ENCODE assay signal across 28 mouse cellular contexts in the genomic region with DNA sequence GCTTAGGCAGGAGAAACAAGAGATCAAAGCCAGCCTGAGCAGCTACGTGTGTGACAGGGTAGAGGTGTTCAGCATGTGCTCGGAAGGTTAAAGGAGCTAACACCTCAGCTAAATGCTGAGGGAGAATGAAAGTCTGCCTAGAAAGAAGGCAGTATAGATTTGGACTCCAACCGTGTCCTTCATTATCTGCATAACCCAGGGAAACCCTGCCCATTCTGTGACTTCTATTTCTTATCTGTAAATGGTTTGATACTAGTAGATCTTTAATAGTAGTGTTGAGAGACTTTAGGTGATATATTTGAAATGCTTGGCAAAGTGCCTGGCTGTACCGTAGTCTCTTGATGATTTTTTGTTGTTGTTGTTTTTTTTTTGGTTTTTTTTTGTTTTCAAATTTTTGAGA. TPM values are rescaled to one million over a fixed set of nuclear protein-coding genes. Genes with fewer than 3 reads are reported as not detected.
DNase-seq lines count a peak whose midpoint lies in the region; ATAC-seq and TF ChIP-seq lines count a peak whose summit lies in the region.
"Had no signal": no experiment of that assay in that cellular context is flagged by ENCODE, and none has a peak within 500 bp of the region (broad histone marks: within the 10 kb centered on the region; RNA-seq: fewer than 3 reads in every experiment).

No protein-coding gene starts in this region.

- H3K27ac ChIP-seq in heart, embryonic 11.5 days (ENCODE audit: low read depth, low read length) = peak overlapping the region; percentile 35; the same call in 1 of the 2 replicates
- H3K27ac ChIP-seq in heart, embryonic 16.5 days (ENCODE audit: low read length) = peak overlapping the region; percentile 48
- no peak overlapping the region for H3K27ac ChIP-seq in liver, embryonic 14.5 days
- H3K27ac ChIP-seq in liver, postnatal 0 days (ENCODE audit: low read depth) = no peak overlapping the region
- H3K27ac ChIP-seq: embryonic facial prominence, embryonic 10.5 days; embryonic facial prominence, embryonic 15.5 days; forebrain, embryonic 12.5 days; limb, embryonic 10.5 days; limb, embryonic 15.5 days; lung, embryonic 15.5 days; midbrain, embryonic 12.5 days; neural tube, embryonic 13.5 days had no signal

- no peaks in the 10 kb centered on the region for H3K27me3 ChIP-seq in heart, embryonic 11.5 days (ENCODE audit: control insufficient read depth, insufficient read depth, low read length)
- H3K27me3 ChIP-seq in heart, embryonic 16.5 days (ENCODE audit: control insufficient read depth, insufficient read depth, low read length) = no peaks in the 10 kb centered on the region
- no peaks in the 10 kb centered on the region for H3K27me3 ChIP-seq in liver, embryonic 14.5 days (ENCODE audit: control insufficient read depth, insufficient read depth, low read length)
- no peaks in the 10 kb centered on the region for H3K27me3 ChIP-seq in liver, postnatal 0 days (ENCODE audit: insufficient read depth, low read length)
- H3K27me3 ChIP-seq: embryonic facial prominence, embryonic 15.5 days; forebrain, embryonic 12.5 days; limb, embryonic 15.5 days; lung, embryonic 15.5 days; midbrain, embryonic 12.5 days; neural tube, embryonic 13.5 days had no signal

- intact Hi-C loops in heart, postnatal 10 days (cut with DNase I) = no loop called here
- intact Hi-C loops in heart, postnatal 36 days (cut with DNase I) = no loop called here

- ATAC-seq in heart, embryonic 11.5 days (replicated peaks; ENCODE audit: insufficient number of reproducible peaks, low FRiP score, low TSS enrichment) = no peak
- no peak for ATAC-seq in heart, embryonic 16.5 days (replicated peaks; ENCODE audit: extremely low read depth, insufficient read depth, low FRiP score)
- ATAC-seq in liver, embryonic 14.5 days (ENCODE audit: insufficient read depth) = peak; percentile 47; the same call in 1 of the 2 replicates
- no peak for ATAC-seq in liver, postnatal 0 days
- peak; percentile 85 for ATAC-seq in megakaryocyte-erythroid progenitor cell, adult 5-6 weeks (replicated peaks; ENCODE audit: low FRiP score, low TSS enrichment, poor library complexity, severe bottlenecking)
- ATAC-seq in activated CD4-positive, CD25-positive, alpha-beta regulatory T cell, adult 4 months = no peak
- ATAC-seq: forebrain, postnatal 0 days; hindbrain, embryonic 16.5 days had no signal

- no peak for DNase-seq in heart, postnatal 10 days
- DNase-seq in heart, postnatal 36 days = no peak
- DNase-seq in liver, embryonic 14.5 days (ENCODE audit: low read depth in 3 of 3, low spot score in 3 of 3) = peak in 2 of 3 experiments; percentile 25 to 30
- no peak for DNase-seq in liver, postnatal 0 days
- DNase-seq: adrenal gland, postnatal 25 days; cerebellum, adult 2 months; cerebellum, postnatal 14 days; forebrain, postnatal 0 days; gastrocnemius, postnatal 10 days; kidney, adult 8-10 months; kidney, postnatal 14 days; layer of hippocampus, adult 9-11 months; right cerebral cortex, postnatal 4 days; thymus, adult 2 months; thymus, postnatal 36 days had no signal

- 69% methylated on average over 4 of the region's 4 CpGs for WGBS in heart, embryonic 11.5 days (ENCODE audit: insufficient replicate concordance)
- 59% methylated on average over 4 of the region's 4 CpGs for WGBS in heart, embryonic 16.5 days
- WGBS in liver, embryonic 14.5 days (ENCODE audit: insufficient replicate concordance) = 31% methylated on average over 4 of the region's 4 CpGs
- 69% methylated on average over 4 of the region's 4 CpGs for WGBS in liver, postnatal 0 days (ENCODE audit: insufficient replicate concordance)

- peaks cover 8% of the 10 kb centered on the region; the same call in 1 of the 2 replicates for H3K4me1 ChIP-seq in heart, embryonic 11.5 days (ENCODE audit: control insufficient read depth, insufficient read depth, low read length)
- H3K4me1 ChIP-seq in heart, embryonic 16.5 days (ENCODE audit: control insufficient read depth, insufficient read depth, low read length) = peaks cover 45% of the 10 kb centered on the region
- H3K4me1 ChIP-seq in liver, embryonic 14.5 days (replicated peaks; ENCODE audit: control insufficient read depth in 2 of 2, insufficient read depth in 2 of 2, low read length in 1 of 2) = peaks cover 10% of the 10 kb centered on the region in 2 experiments
- H3K4me1 ChIP-seq in liver, postnatal 0 days (ENCODE audit: insufficient read depth) = no peaks in the 10 kb centered on the region; the same call in 1 of the 2 replicates
- H3K4me1 ChIP-seq: embryonic facial prominence, embryonic 10.5 days; embryonic facial prominence, embryonic 15.5 days; forebrain, embryonic 12.5 days; limb, embryonic 10.5 days; limb, embryonic 15.5 days; midbrain, embryonic 12.5 days; neural tube, embryonic 13.5 days had no signal

- no peak overlapping the region for H3K4me3 ChIP-seq in heart, embryonic 11.5 days (ENCODE audit: low read depth, low read length)
- no peak overlapping the region for H3K4me3 ChIP-seq in heart, embryonic 16.5 days (ENCODE audit: low read length)
- no peak overlapping the region for H3K4me3 ChIP-seq in liver, embryonic 14.5 days (ENCODE audit: insufficient read depth in 1 of 2, low read depth in 2 of 2, low read length in 2 of 2)
- H3K4me3 ChIP-seq in liver, postnatal 0 days (ENCODE audit: low read depth, low read length) = no peak overlapping the region
- H3K4me3 ChIP-seq: embryonic facial prominence, embryonic 10.5 days; embryonic facial prominence, embryonic 15.5 days; forebrain, embryonic 12.5 days; limb, embryonic 10.5 days; limb, embryonic 15.5 days; lung, embryonic 15.5 days; midbrain, embryonic 12.5 days; neural tube, embryonic 13.5 days had no signal

- no peaks in the 10 kb centered on the region for H3K9me3 ChIP-seq in heart, embryonic 11.5 days (replicated peaks; ENCODE audit: control insufficient read depth, low read length)
- H3K9me3 ChIP-seq in heart, embryonic 16.5 days (replicated peaks; ENCODE audit: control insufficient read depth, low read length) = no peaks in the 10 kb centered on the region
- no peaks in the 10 kb centered on the region for H3K9me3 ChIP-seq in liver, embryonic 14.5 days (ENCODE audit: control insufficient read depth, low read length)
- H3K9me3 ChIP-seq in liver, postnatal 0 days (ENCODE audit: low read length) = no peaks in the 10 kb centered on the region
- H3K9me3 ChIP-seq: embryonic facial prominence, embryonic 10.5 days; embryonic facial prominence, embryonic 15.5 days; forebrain, embryonic 12.5 days; limb, embryonic 10.5 days; limb, embryonic 15.5 days; lung, embryonic 15.5 days; midbrain, embryonic 12.5 days; neural tube, embryonic 13.5 days had no signal

- H3K9ac ChIP-seq in heart, embryonic 11.5 days (ENCODE audit: low read depth, low read length) = no peak overlapping the region
- no peak overlapping the region for H3K9ac ChIP-seq in heart, embryonic 16.5 days (ENCODE audit: low read length)
- H3K9ac ChIP-seq in liver, embryonic 14.5 days (replicated peaks) = peak overlapping the region; percentile 18
- H3K9ac ChIP-seq in liver, postnatal 0 days (replicated peaks) = no peak overlapping the region
- H3K9ac ChIP-seq: embryonic facial prominence, embryonic 15.5 days; forebrain, embryonic 12.5 days; forebrain, postnatal 0 days; limb, embryonic 15.5 days; lung, embryonic 15.5 days; midbrain, embryonic 12.5 days; neural tube, embryonic 13.5 days had no signal

- TF ChIP-seq CTCF in liver, embryonic 14.5 days (IDR thresholded peaks at IDR 0.05; ENCODE audit: low read depth) = no peak
- no peak for TF ChIP-seq CTCF in liver, postnatal 0 days (IDR thresholded peaks at IDR 0.05; ENCODE audit: low read depth)

- peaks cover 57% of the 10 kb centered on the region for H3K36me3 ChIP-seq in heart, embryonic 11.5 days (ENCODE audit: control insufficient read depth, insufficient read depth, low read length)
- H3K36me3 ChIP-seq in heart, embryonic 16.5 days (ENCODE audit: control insufficient read depth, insufficient read depth) = peaks cover 81% of the 10 kb centered on the region
- H3K36me3 ChIP-seq in liver, embryonic 14.5 days (replicated peaks; ENCODE audit: control insufficient read depth, insufficient read depth, low read depth) = peaks cover 91% of the 10 kb centered on the region
- H3K36me3 ChIP-seq in liver, postnatal 0 days (replicated peaks; ENCODE audit: insufficient read depth, low read length) = peaks cover 95% of the 10 kb centered on the region

- no peak for TF ChIP-seq EP300 in liver, embryonic 14.5 days (IDR thresholded peaks at IDR 0.05; ENCODE audit: low read depth)
- no peak for TF ChIP-seq EP300 in liver, postnatal 0 days (IDR thresholded peaks at IDR 0.05; ENCODE audit: low read depth)

- no peak overlapping the region for H3K4me2 ChIP-seq in heart, embryonic 11.5 days
- no peak overlapping the region for H3K4me2 ChIP-seq in heart, embryonic 16.5 days (ENCODE audit: low read depth, low read length)
- peak overlapping the region; percentile 32 for H3K4me2 ChIP-seq in liver, embryonic 14.5 days (ENCODE audit: low read depth)
- no peak overlapping the region for H3K4me2 ChIP-seq in liver, postnatal 0 days (ENCODE audit: low read depth, low read length)
- H3K4me2 ChIP-seq: embryonic facial prominence, embryonic 15.5 days; forebrain, embryonic 12.5 days; limb, embryonic 15.5 days; lung, embryonic 15.5 days; midbrain, embryonic 12.5 days; neural tube, embryonic 13.5 days had no signal

RNA-seq across cellular contexts. Expression of gene Osbp, which starts 9.9 kb away (rescaled TPM):
- 8.6 and 11.8 TPM in 2 replicates for polyA plus RNA-seq in heart, embryonic 11.5 days (2014; fragmentation: Nextera tagmentation; extraction: Ambion mirVana)
- total RNA-seq in heart, postnatal 10 days (2021) = 10 to 100 TPM; 74.0 to 83.6 TPM
- 4.4 TPM in 2 replicates for polyA plus RNA-seq in heart, embryonic 16.5 days (2015; fragmentation: Nextera tagmentation; extraction: Ambion mirVana)
- 100 to 1,000 TPM; 102 to 106 TPM for total RNA-seq in heart, postnatal 36 days (2021)
- 8.2 and 11.7 TPM in 2 replicates for polyA plus RNA-seq in liver, embryonic 14.5 days (2012; rRNA removed)
- polyA plus RNA-seq in liver, embryonic 14.5 days (2014; fragmentation: Nextera tagmentation; extraction: Ambion mirVana) = 3.9 and 5.0 TPM in 2 replicates
- polyA plus RNA-seq in liver, postnatal 0 days (2015; fragmentation: Nextera tagmentation; extraction: Ambion mirVana) = 2.6 and 2.7 TPM in 2 replicates
- total RNA-seq in megakaryocyte-erythroid progenitor cell, adult 5-6 weeks (2014; fragmentation: Nextera tagmentation) = 39.5 and 39.9 TPM in 2 replicates
- total RNA-seq in megakaryocyte-erythroid progenitor cell, adult 5-6 weeks (2017) = 28.8 and 29.0 TPM in 2 replicates
- 1 to 10 TPM; 6.7 to 7.3 TPM for polyA plus RNA-seq in activated CD4-positive, CD25-positive, alpha-beta regulatory T cell, adult 4 months (2017; shearing (Covaris generic))

Comparison
In these comparisons a context has a peak if more than half of its experiments do, and no peak if none do; other contexts are left out.
1. ATAC-seq: peak in liver, embryonic 14.5 days (single experiment) and megakaryocyte-erythroid progenitor cell, adult 5-6 weeks (single experiment); none in heart, embryonic 11.5 days (single experiment), heart, embryonic 16.5 days (single experiment), liver, postnatal 0 days (single experiment) and activated CD4-positive, CD25-positive, alpha-beta regulatory T cell, adult 4 months (single experiment).
2. DNase-seq: peak in liver, embryonic 14.5 days (2 of 3); none in heart, postnatal 10 days (0 of 2), heart, postnatal 36 days (0 of 2) and liver, postnatal 0 days (single experiment).
3. H3K27ac ChIP-seq: peak in heart, embryonic 11.5 days (single experiment) and heart, embryonic 16.5 days (single experiment); none in liver, embryonic 14.5 days (single experiment) and liver, postnatal 0 days (single experiment).